Mouse (Mus musculus) MEL (cell line): ENCODE measurements around the gene Hspa14.

Source experiments
- BHLHE40 ChIP-seq: IDR thresholded peaks from 2 replicates; pipeline ENCODE4 v1.6.1; 2012; ENCODE audit warnings: low read depth, mild to moderate bottlenecking, inconsistent platforms, low read length, improper control_type of control experiment, borderline replicate concordance
- CTCF ChIP-seq, 3 experiments: IDR thresholded peaks in 2 of 3; conservative IDR thresholded peaks in 1 of 3; 2 replicates each; pipeline ENCODE4 v1.5.1; 2011 to 2012; ENCODE audit warnings: low read length in 3 of 3, low read depth in 2 of 3, mild to moderate bottlenecking in 2 of 3, improper control_type of control experiment in 1 of 3, inconsistent platforms in 1 of 3, mixed read lengths in 1 of 3, moderate library complexity in 1 of 3; ENCODE audit not compliant: control insufficient read depth in 1 of 3, insufficient read depth in 1 of 3, poor library complexity in 1 of 3, severe bottlenecking in 1 of 3
- EP300 ChIP-seq, 2 experiments: IDR thresholded peaks; 2 replicates each; pipeline ENCODE4 v1.6.1; 2011; ENCODE audit warnings: improper control_type of control experiment in 2 of 2, low read length in 2 of 2, low read depth in 1 of 2, mild to moderate bottlenecking in 1 of 2
- ETS1 ChIP-seq: IDR thresholded peaks from 2 replicates; pipeline ENCODE4 v1.6.1; 2012; ENCODE audit warnings: low read depth, mild to moderate bottlenecking, inconsistent platforms, low read length, improper control_type of control experiment, moderate library complexity
- MAX ChIP-seq: IDR thresholded peaks from 2 replicates; pipeline ENCODE4 v1.6.1; 2011; ENCODE audit warnings: low read length, improper control_type of control experiment
- MYC ChIP-seq: IDR thresholded peaks from 2 replicates; pipeline ENCODE4 v1.6.1; 2011; ENCODE audit warnings: low read depth, mild to moderate bottlenecking, low read length, improper control_type of control experiment, moderate library complexity
- NELFE ChIP-seq: IDR thresholded peaks from 2 replicates; pipeline ENCODE4 v1.6.1; 2011; ENCODE audit warnings: low read depth, low read length, improper control_type of control experiment
- RAD21 ChIP-seq: IDR thresholded peaks from 2 replicates; pipeline ENCODE4 v1.6.1; 2011; ENCODE audit warnings: mild to moderate bottlenecking, low read depth, low read length, improper control_type of control experiment
- TCF12 ChIP-seq: IDR thresholded peaks from 2 replicates; pipeline ENCODE4 v1.6.1; 2014; ENCODE audit warnings: low read depth, mild to moderate bottlenecking, inconsistent platforms, low read length, improper control_type of control experiment, moderate library complexity
- ZKSCAN1 ChIP-seq: IDR thresholded peaks from 2 replicates; pipeline ENCODE4 v1.6.1; 2012; ENCODE audit warnings: low read depth, mild to moderate bottlenecking, inconsistent platforms, low read length, improper control_type of control experiment, moderate library complexity
- ZMIZ1 ChIP-seq: IDR thresholded peaks from 2 replicates; pipeline ENCODE4 v1.6.1; 2012; ENCODE audit warnings: low read depth, mild to moderate bottlenecking, inconsistent platforms, low read length, improper control_type of control experiment, moderate library complexity

DNA sequence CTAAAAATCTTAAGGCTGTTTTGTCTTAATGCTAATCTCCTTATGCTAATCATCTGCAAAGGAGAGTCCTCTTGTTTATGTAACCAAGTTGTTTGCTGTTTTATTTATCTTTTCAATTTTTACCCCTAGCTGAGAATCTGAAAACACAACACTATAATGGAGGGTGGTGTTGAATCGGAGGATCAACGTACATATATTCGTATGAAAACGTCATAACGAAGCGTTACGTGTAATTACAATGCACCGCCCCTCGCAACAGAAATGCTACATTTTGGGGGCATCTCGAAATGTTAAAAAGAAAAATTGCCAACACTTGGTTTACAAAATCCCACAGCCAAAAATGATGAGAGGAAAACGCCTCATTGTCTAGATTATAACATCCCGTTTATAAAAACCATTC is 38.7 kb downstream of the Hspa14 start:
- TF ChIP-seq ETS1 (peak; percentile 33; the same call in 1 of the 2 replicates), CTCF (IDR thresholded peaks at IDR 0.05 in 2 of 3, conservative IDR thresholded peaks at IDR 0.05 in 1 of 3; ENCODE audit: control insufficient read depth in 1 of 3, insufficient read depth in 1 of 3, low read depth in 2 of 3, low read length in 3 of 3, poor library complexity in 1 of 3, severe bottlenecking in 1 of 3) (no peak), NELFE (no peak), TCF12 (no peak), RAD21 (no peak), BHLHE40 (no peak), ZKSCAN1 (no peak), MYC (no peak), ZMIZ1 (no peak), EP300 (IDR thresholded peaks at IDR 0.05; ENCODE audit: low read depth in 1 of 2, low read length in 2 of 2) (no peak), MAX (no peak)
